Mouse (Mus musculus) v-Abl transformed pro-B cells (cell line): Measurements from ENCODE around the gene Jakmip3.

Experiments
- in situ Hi-C, 2 experiments: fragments of 400-800 bp; cut with MboI; formaldehyde crosslinking; loops; one replicate each; pipeline ENCODE4 v1.15.1; 2025; ENCODE audit not compliant: unreplicated experiment in 2 of 2

The Jakmip3 gene

DNA sequence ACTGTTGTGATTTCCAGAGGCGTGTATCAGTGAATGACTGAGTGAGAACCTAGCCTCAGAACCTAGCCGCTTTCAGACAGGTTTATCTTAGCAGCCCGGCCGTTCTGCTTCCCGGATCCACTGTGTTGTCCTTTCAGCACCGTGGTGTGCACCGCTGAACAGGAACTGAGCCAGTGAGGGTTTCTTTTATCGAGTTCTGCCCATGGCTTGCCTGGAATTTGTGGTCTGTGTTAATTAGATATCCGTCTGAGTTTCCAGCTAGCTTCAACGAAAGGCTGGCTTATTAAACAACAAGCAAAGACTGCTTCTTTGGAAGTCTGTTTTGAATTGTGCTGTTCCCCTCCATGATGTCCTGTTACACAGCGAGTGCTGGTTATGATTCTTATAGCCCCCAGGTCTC lies 75.8 kb downstream of the Jakmip3 start:
- in situ Hi-C loops, result no loop called here

DNA sequence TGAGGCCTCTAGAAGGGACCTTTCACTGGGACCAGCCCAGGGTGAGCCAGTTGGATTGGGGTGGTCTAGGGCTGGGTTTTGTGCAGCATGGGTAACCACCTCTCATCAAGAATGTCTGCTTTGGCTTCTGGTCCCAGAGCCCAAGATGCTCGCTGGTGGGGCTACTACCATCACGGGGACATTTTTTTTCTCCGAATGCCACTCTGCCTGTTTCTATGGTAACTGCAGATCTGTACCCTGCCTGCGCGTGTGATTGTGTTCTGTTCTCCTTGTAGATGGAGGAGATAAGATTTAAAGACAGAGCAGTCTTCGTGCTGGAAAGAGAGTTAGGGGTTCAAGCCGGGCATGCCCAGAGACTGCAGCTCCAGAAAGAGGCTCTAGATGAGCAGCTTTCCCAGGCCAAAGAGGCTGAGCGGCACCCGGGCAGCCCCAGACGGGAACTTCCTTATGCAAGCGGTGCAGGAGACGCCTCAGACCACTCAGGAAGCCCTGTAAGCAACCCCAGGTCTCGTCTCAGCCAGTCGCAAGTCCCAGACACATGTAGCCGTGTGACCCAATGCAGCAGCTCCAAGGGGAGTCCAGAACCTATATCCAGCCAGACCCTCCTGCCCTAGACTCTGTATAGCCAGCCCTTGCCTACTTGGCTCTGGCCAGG lies 76.8 kb downstream of the Jakmip3 start:
- in situ Hi-C loops, result no loop called here

DNA sequence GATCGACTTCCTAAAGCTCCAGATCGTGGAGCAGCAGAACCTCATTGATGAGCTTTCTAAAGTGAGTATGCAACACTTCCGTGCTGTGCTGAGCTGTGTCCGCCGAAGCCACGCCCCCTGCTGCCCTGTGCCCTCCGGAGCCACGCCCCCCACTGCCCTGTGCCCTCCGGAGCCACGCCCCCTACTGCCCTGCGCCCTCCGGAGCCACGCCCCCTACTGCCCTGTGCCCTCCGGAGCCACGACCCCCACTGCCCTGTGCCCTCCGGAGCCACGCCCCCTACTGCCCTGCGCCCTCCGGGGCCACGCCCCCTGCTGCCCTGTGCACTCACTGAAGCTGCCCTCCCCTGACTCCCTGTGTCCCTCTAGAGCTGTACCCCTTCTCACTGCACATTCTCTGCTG lies 80.4 kb downstream of the Jakmip3 start:
- in situ Hi-C loops, result no loop called here

DNA sequence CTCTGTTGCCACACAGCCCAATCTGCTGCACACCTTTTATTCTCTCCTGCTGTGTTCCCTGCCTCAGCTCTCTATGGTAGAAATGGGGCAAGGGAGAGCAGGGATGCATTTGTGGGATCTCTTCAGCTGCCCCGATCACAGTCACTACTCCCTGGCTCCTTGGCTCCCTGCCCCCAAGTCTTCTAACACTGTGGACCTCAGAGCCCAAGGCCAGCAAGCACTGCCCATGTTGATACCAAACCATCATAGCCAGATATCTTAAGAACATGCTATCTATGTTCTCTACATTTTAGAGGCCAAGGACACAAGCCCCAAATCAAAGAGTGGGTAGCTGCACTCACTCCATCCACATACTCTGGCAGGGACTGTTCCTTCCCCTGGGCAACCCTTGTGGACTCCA lies 80.8 kb downstream of the Jakmip3 start:
- in situ Hi-C loops, result no loop called here

DNA sequence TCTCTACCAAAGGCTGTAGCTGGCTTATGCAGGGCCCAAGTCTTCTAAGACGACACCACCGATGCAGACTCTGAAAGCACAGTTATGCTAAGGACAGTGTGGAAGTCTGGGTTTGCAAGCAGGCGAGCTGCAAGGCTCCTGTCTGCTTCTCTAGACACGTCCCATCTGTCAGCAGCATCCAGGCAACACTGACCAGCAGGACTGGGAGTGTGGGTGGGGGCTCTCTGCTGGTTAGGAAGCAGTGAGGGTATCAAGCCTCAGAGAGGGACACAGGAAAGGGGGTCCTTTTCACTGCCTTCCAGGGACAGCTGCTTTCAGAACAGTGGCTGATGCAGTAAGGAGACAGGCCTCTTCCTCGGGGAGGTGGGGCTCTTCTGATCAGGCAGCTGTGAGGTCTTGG lies 86.6 kb downstream of the Jakmip3 start:
- in situ Hi-C loops, result no loop called here

DNA sequence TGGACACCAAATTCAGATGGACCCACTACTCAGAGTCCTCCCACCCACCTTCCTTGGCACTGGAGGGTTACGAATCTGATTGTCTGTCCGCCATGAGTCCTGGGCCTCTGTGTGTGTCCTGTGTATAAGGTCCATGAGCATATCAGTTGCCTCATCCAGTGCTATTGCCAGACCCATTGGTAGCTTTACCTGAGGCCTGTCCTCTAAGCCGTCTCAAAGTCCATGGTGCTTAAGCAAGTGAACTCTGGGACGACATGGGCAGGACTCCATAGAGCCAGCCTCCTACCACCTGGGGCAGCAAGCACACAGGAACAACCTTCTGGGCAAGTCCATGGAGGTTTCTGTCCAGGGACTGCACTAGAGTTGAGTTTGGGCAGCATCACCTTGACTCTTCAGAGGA lies 90.7 kb downstream of the Jakmip3 start:
- in situ Hi-C loops, result no loop called here

DNA sequence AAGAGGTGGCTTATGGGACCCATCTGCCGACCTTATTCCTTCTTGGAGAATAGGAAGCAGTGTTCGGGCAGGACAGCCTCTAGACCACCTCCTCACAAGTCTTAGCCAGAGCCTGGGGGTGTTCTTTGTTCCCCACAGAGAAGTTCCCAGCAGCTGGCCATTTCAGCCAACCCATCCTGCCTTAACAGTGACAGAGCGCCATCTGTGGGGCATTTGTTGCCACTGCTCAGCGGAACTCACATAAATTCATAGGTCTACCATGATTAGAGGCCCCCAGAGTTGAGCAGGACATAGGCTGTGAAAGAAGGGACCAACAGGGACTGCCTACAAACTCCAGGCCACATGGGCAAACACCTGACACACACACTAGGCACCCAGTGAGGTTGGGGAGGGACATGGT lies 122.9 kb downstream of the Jakmip3 start:
- in situ Hi-C loops, result no loop called here

DNA sequence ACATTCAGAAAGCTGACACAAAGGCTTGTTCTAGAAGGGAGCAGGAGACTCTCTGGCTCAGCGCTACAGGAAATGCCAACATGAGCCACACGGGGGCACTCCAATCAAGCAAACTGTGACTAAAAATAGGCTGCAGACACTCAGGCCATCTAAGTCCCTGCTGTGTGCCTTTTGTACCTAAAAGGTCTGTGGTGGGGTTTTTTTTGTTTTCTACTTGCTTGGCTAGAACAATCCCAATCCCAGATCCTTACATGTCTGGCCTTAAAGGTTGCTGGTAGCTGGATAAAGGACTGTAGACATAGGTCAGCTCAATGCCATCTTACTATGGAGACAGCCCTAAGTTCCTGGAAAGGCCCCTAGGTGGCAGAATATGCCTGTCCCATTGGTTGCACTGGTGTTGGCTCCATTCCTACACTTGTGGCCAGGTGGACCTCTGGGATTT lies 127.7 kb downstream of the Jakmip3 start:
- in situ Hi-C loops, result no loop called here

DNA sequence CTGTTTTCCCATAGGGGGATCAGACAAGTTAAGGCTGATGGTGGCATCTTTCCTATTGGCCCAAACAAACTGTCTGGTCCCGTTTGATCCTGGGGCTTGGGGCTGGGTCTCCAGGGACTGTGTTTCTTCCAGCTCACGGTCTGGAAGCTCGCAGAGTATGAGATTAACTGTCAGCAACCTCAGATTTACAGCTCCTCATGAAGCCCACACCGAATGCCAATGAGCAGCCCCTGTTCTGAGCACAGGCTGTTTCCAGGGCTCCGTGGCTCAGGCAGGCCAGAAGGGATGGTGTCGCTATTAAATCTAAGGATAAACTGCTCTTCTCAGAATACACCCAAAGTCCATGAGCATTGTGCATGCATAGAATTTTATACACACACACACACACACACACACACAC lies 133.7 kb downstream of the Jakmip3 start:
- in situ Hi-C loops, result no loop called here

DNA sequence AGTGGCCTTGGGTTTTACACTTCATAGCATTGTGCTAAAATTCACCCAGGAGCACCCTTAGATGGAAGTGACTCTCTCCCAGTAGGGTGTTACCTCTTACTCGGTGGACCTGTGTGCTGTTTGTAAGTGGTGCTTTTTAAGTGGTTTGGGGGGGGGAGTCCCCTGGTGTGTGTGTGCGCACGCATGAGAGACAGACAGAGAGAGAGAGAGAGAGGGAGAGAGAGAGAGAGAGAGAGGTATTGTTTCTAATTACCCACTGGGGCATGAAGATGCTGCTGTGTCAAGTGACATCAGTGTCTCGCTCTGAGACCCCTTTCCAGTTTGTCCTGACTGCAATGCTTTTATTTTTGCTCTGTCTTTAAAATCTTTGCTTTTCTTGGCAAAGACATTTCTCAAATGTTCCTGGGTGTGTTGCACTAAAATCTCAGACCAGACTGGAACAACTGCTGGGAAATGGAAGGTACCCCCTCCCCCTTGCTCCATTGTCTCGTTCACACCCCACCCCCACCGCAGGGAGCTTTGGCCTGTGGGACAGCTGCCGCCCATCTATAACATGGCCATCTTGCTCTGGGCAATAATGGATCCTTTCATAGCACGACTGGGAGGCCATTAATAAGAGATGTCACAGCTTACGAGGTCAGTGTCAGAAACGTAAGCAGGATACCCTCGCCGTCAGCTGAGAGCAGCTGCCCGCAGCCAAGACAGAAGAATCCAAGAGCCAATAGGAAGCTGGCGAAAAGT lies 134.7 kb downstream of the Jakmip3 start:
- in situ Hi-C loops, result no loop called here

DNA sequence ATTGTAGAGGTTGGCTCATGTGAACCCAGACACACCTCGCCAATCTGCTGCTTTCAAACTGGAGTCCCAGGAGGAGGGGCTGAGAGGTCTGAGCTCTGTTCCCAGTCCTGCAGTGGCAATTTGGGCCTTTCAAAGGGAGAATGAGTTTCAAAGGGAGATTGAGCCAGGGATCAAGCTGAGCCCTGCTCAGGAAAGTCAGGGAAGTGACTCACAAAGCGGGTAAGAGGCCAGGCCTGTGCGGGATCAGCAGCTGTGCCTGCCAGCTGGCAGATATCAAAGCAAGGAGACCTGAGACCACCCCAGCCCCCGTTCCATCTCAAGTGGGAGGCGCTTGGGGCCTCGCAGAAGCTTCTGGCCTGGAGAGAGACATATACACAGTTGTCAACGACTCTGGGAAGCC lies 136.8 kb downstream of the Jakmip3 start:
- in situ Hi-C loops, result no loop called here

DNA sequence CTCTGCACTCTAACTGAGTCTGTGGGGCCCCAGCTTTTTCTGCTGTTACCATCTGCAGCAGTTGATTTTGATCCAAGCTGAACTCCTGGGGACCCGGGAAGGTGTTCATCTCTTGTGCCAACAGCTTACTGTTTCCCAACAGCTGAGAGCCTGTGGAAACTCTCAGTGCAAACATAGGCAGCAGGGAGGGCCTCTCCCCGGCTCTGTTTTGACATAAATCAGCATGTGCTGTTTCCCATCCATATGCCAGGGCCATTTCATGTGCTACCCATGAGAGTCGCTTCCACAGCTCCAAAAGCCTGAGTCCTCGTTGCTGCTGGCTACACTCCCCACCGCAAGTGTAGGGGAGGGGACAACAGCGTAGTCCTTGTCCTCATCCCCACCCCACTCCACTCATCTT lies 137.7 kb downstream of the Jakmip3 start:
- in situ Hi-C loops, result no loop called here

DNA sequence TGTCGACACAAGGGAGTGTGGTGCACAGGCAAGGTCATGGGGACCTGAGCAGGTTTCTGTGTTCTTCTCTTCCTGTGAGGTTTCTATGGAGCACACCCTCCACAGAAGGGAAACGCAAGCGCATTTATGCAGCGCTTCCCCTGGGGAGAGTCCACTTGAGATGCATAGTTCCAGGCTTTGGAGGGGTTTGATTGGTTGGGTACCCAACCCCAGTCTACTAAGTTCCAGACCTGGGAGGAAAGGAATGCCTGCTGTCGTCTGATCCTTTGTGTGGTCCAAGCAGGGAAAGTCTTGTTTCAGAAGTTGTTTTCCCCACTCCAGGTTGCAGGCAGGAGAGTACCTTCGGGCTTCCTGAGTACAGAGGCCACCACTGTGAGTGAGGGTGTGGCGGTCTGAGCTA lies 138.6 kb downstream of the Jakmip3 start:
- in situ Hi-C loops, result no loop called here

DNA sequence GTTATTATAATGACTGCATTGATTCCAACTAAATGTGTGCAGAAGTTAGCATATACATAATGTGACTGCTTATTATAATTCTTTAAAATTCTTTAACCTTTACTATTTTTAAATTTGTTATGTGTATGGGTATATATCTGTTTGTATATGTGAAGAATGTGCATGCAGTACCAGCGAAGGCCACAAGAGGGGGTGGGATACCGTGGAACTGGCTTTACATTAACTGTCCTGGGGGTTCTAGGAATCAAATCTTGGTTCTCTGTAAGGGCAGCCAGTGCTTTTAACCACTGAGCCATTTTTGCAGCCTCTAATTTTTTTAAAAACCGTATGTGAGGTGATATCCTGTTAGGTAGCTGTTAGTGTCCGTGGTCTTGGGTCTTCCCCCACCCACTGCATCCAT lies 140.2 kb downstream of the Jakmip3 start:
- in situ Hi-C loops, result no loop called here

DNA sequence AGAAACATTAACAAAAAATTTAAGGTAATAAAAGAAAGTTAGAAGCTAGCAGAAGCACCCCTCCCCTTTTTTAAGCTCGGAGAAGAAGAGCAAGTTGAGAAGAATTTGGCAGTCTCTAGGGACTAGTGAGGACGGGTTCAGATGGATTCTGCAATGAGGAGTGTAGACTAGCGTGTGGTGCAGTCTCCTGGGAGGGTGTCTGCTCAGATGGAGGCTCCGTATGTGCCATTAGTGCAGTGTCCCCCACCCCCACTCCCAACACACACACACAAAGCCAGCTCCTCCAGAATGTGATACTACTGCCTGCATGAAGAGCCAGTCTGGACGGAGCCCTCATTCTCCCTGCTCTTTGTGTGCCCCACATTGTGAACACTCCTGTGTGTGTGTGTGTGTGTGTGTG lies 140.6 kb downstream of the Jakmip3 start:
- in situ Hi-C loops, result no loop called here

DNA sequence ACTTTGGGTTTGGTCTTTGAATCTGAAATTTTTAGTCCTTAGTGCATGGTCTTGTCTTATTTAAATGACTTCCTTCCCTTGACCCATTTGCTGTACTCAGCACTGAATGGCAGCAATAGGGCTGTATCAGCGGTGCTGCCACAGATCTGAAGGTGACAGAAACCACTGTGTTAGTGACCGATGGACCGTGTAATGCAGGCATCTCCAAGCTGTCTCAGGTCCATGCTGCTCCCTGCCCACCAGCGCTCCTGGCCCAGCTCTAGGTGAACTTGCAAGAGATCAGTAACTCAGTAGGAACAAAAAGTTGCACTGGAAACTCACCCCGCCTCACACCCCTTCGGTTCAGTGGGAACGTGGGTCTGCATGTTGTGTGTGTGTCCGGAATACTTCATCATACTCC lies 141.8 kb downstream of the Jakmip3 start:
- in situ Hi-C loops, result no loop called here

DNA sequence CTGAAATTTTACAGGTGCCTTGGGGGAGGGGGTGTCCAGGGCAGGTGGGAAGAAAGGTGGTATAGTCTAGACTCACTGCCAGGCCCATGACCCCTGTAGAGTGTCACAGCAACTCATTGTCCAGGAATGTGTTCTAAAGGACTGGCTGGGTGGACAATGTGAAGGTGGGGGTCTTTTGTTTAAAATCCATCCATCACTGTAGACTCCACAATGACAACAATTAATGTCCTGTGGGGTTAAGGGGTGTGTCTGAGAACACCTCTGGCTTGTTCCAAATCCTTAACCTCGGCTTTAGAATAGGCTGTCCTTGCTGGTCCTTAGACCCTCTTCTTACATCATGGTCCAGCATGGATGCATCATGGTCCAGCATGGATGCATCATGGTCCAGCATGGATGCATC lies 143.8 kb downstream of the Jakmip3 start:
- in situ Hi-C loops, result no loop called here

DNA sequence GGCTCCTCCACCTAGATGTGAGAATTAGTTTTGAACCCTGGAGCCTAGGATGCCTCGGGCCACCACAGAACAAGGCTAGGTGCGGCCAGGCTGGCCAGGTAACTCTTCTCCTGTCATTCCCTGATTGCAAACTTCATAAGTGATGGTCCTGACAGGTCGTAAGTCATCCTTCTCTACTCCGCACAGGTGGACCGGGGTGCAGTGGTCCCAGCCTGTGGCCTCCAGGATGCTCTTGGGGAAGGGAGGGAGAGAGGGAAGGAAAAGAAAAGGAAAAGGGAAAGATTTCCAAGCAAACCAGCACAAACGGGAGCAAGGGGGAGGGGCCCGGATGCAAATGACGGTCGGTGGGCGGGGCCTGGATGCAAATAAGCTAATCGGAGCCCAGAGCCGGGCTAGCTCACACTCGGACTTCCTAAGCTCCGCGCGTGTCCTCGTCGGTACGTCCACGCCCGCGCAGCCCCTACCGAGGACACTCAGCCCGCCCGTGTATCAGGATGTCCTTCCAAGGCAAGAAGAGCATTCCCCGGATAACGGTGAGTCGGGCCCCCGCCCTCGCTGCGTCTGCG lies 145.2 kb downstream of the Jakmip3 start, which contains the start of gene Dpysl4:
Gene Dpysl4 (plus strand): TSS at position 373 of the 566 bp plus-strand sequence.
- in situ Hi-C loops, result no loop called here

DNA sequence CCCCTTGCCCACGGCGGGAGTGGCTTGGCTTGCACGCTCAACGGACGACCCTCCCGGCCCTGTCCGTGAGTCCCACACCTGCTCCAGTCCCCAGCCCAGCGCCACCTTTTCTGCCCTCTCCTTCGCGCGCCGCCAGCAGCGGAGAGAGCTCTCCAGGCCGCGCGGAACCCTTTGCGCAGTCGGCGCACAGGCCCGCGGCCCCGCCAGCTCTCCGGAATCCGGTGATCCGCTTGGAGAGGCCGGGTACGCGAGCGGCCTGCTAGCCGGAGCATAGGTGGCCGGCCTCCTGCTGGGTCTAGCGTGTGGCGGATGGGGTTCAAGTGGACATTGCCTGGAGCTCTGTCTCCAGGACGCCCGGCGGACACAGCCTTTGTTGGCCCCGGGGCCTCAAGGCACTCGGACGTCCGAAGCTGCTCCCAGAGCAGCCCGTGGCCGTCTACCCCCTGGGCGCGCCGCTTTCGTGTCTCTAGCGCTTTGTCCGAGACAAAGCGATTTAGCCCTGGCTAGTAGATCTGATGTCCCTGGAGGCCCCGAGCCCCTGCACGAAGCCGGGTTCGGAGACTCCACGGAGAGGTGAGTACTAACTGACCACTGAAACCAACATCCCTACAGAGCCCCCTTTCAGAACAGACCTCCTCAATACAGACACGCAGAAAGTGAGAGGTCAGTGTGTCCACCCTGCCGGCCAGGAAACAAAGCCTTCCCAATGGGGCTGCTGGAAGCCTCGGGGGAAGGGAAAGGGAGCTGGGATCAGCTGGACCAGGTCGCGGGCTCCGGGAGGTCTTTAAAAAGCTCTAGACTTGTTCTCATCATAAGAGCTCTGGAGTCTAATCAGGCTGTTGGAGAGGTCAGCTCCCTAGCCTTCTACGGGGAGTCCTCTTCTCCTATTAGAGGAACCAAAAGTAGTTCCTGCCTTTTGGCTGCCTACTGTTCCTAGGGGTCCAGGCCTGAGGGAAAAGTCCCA lies 145.9 kb downstream of the Jakmip3 start:
- in situ Hi-C loops, result no loop called here

DNA sequence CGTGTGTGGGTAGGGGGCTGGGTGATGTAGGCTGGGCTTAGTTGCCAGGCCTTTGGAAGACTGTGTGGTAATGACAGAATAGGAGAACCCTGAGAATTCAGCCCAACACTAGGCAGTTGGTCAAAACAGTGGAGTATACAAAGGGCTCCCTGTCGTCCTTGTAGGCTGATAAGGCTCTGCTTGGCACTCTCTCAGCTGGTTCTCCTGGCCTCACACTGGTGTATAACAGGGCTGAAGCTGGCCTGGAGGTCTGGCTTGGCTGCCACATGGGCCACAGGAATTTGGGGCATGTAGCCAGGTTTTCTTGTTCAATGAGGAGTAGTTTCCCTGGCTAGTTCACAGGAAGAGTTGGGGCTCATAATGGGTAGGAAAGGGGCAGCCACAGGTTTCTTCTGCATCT lies 147.3 kb downstream of the Jakmip3 start:
- in situ Hi-C loops, result no loop called here
